Mouse (Mus musculus) intestine, embryonic 16.5 days (tissue): Measurements from ENCODE around the gene Txlnb. TPM values are rescaled to one million over a fixed set of nuclear protein-coding genes. Genes with fewer than 3 reads are reported as not detected.
"Not testable (repeated sequence)": the region's sequence is repeated elsewhere in the genome, so short reads cannot be mapped to it uniquely, and the experiment has no call there.

Experiments used
- ATAC-seq: fragments of 200-750 bp; cut with Nextera tagmentation; 2 replicates; pipeline ENCODE4 v1.8.0; 2017; ENCODE audit warnings: moderate TSS enrichment, moderate library complexity
- H3K27ac ChIP-seq: fragments of 300-500 bp; sonication (generic); 2 replicates; pipeline ENCODE4 v1.5.1; 2014; ENCODE audit warnings: mild to moderate bottlenecking, low read length
- H3K27me3 ChIP-seq: fragments of 300-500 bp; sonication (generic); replicated peaks from 2 replicates; pipeline ENCODE4 v1.6.1; 2014; ENCODE audit warnings: low read length, control low read depth, mixed read lengths; ENCODE audit not compliant: control insufficient read depth, insufficient read depth
- H3K36me3 ChIP-seq: fragments of 300-500 bp; sonication (generic); 2 replicates; pipeline ENCODE4 v1.6.1; 2014; ENCODE audit warnings: low read length, control low read depth; ENCODE audit not compliant: control insufficient read depth, insufficient read depth
- H3K4me1 ChIP-seq: fragments of 300-500 bp; sonication (generic); 2 replicates; pipeline ENCODE4 v1.6.1; 2014; ENCODE audit warnings: low read length, control low read depth, mixed read lengths; ENCODE audit not compliant: control insufficient read depth, insufficient read depth
- H3K4me2 ChIP-seq: fragments of 300-500 bp; sonication (generic); 2 replicates; pipeline ENCODE4 v1.6.1; 2014; ENCODE audit warnings: low read depth, low read length, control low read depth
- H3K4me3 ChIP-seq: fragments of 300-500 bp; sonication (generic); 2 replicates; pipeline ENCODE4 v1.5.1; 2014; ENCODE audit warnings: mild to moderate bottlenecking, low read length
- H3K9ac ChIP-seq: fragments of 300-500 bp; sonication (generic); 2 replicates; pipeline ENCODE4 v1.6.1; 2014; ENCODE audit warnings: low read depth, low read length
- H3K9me3 ChIP-seq: fragments of 300-500 bp; sonication (generic); 2 replicates; pipeline ENCODE4 v1.6.1; 2016; ENCODE audit warnings: low read length, control low read depth; ENCODE audit not compliant: control insufficient read depth
- WGBS: fragments of 180-500 bp; shearing (Covaris S2); extraction: QIAGEN DNeasy Blood & Tissue Kit; methylation state at CpG from one replicate; pipeline ENCODE4 v1.1.7; 2014; 5-methylcytosine and 5-hydroxymethylcytosine counted together
- polyA plus RNA-seq: library from polyadenylated mRNA; unstranded; fragments of >200 nt; fragmentation: Nextera tagmentation; extraction: Ambion mirVana; gene quantifications from 2 replicates; pipeline ENCODE4 v1.2.1, GENCODE M21; 2015

The Txlnb gene
- polyA plus RNA-seq, 1 experiment from 2014 or later = 0.13 TPM

DNA sequence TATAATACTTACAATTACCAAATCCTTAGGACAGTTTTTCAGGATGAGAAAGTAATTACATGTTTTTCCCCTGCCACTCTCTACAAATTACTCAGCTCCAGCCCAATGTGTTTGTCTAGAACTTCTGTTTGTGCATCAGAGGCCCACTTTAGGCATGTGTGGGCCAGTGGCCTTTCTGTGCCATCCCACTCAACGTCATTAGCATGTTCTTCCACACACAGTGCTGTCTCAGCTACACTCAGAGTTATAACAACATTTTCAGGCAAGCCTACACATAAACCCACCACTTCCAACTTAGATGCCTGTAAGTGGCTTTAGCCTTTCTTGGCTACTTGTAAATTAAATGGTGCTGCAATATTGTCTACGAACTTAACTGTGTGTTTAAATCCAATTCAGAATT lies 5.8 kb downstream of the Txlnb start:
- H3K4me2 ChIP-seq = no peak overlapping the region
- H3K4me1 ChIP-seq = no peaks in the 10 kb centered on the region
- no peaks in the 10 kb centered on the region for H3K9me3 ChIP-seq
- H3K36me3 ChIP-seq = no peaks in the 10 kb centered on the region
- ATAC-seq = no peak
- no peak overlapping the region for H3K27ac ChIP-seq
- no peak overlapping the region for H3K4me3 ChIP-seq
- H3K27me3 ChIP-seq = no peaks in the 10 kb centered on the region
- WGBS = 74% methylated on average over 2 of the region's 2 CpGs
- H3K9ac ChIP-seq = no peak overlapping the region

GRCm38 (mm10) chr10:17808526-17808925 lies 12.5 kb downstream of the Txlnb start:
- no peak for ATAC-seq
- 89% methylated on average over 1 of the region's 1 CpGs for WGBS
- H3K36me3 ChIP-seq = no peaks in the 10 kb centered on the region
- H3K9ac ChIP-seq = no peak overlapping the region
- no peaks in the 10 kb centered on the region for H3K9me3 ChIP-seq
- H3K4me3 ChIP-seq = no peak overlapping the region
- H3K4me1 ChIP-seq = no peaks in the 10 kb centered on the region
- no peak overlapping the region for H3K27ac ChIP-seq
- H3K27me3 ChIP-seq = no peaks in the 10 kb centered on the region
- no peak overlapping the region for H3K4me2 ChIP-seq

- Histone ChIP-seq H3K4me1 (no peaks in the 10 kb centered on the region), H3K4me3 (no peak overlapping the region), H3K9ac (no peak overlapping the region), H3K4me2 (no peak overlapping the region), H3K9me3 (no peaks in the 10 kb centered on the region), H3K27ac (no peak overlapping the region), H3K36me3 (no peaks in the 10 kb centered on the region), H3K27me3 (no peaks in the 10 kb centered on the region)
- no peak for ATAC-seq
- 82% methylated on average over 11 of the region's 11 CpGs for WGBS
These were observed 19.0 kb downstream of the Txlnb start for GRCm38 (mm10) chr10:17815052-17815451.

DNA sequence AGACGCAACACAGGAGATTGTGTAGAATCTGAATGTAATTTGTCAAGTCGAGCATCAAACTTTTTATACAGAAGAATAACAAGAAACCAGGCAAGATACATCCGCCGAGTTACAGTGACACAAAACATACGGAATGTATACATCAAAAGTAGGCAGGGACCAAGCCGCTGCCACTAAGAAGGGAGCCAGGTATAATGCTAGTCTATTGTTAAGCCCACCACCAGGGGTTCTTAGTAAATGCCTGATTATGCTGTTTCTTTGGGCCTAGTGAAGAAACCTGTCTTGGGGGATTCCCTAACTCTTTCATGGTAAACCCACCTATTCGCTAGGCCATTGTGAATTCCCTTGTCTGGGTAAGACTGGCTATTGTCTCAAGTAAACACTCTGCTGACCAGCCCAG lies 24.4 kb downstream of the Txlnb start:
- WGBS = 90% methylated on average over 7 of the region's 7 CpGs
- H3K9ac ChIP-seq, H3K36me3 ChIP-seq, ATAC-seq, H3K9me3 ChIP-seq, H3K27ac ChIP-seq, H3K4me3 ChIP-seq, H3K4me1 ChIP-seq, H3K27me3 ChIP-seq, H3K4me2 ChIP-seq: not testable (repeated sequence)

DNA sequence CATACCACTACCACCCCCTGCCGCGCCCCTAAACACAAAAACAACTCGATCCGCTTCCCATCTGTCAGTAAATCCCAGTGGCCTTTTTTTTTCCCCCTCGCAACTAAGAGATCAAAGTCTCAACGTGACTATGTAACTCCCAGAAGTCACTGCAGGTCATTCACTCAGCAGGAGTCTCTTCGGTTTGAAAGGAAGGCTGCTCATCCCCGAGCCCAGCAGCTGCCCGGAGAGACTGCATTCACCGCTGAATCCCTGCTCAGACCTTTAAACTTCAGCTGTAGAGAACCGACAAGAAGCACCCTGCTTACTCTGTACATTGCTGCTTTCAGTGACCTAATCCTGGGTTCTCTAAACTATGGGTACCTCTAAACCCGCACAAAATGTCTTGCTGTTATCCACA lies 31.4 kb downstream of the Txlnb start:
- H3K36me3 ChIP-seq = no peaks in the 10 kb centered on the region
- 9% methylated on average over 12 of the region's 12 CpGs for WGBS
- no peaks in the 10 kb centered on the region for H3K9me3 ChIP-seq
- H3K27ac ChIP-seq = no peak overlapping the region
- peak overlapping the region; percentile 12; the same call in 1 of the 2 replicates for H3K4me3 ChIP-seq
- peak overlapping the region; percentile 33 for H3K4me2 ChIP-seq
- H3K9ac ChIP-seq = 0 out of 2 replicates have a peak overlapping the region, but pooled peaks have one; percentile 11
- peaks cover 5% of the 10 kb centered on the region for H3K4me1 ChIP-seq
- ATAC-seq = no peak
- no peaks in the 10 kb centered on the region for H3K27me3 ChIP-seq

DNA sequence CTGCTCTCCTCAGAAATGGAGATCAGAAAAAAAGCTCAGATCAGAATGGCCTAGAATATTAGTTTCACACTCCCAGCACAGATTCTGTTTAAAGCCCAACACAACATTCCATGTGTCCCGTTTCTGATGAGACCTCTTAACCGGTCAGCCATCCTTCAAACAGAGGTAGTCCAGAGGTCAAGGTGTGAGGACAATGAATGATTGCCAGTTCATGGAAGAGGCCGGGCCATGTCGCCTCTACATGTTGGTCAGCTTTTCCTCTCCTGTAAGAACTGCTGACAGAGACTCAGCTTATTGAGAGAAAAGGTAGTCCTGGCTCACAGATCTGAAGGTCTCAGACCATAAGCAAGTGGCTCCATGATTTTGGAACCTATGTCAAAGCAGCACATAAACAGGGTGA lies 33.2 kb downstream of the Txlnb start:
- Histone ChIP-seq H3K27me3 (no peaks in the 10 kb centered on the region), H3K27ac (no peak overlapping the region), H3K9me3 (no peaks in the 10 kb centered on the region), H3K4me2 (no peak overlapping the region), H3K9ac (no peak overlapping the region), H3K4me1 (peaks cover 5% of the 10 kb centered on the region), H3K36me3 (no peaks in the 10 kb centered on the region), H3K4me3 (no peak overlapping the region)
- 77% methylated on average over 4 of the region's 4 CpGs for WGBS
- ATAC-seq = no peak

- Histone ChIP-seq H3K9me3 (no peaks in the 10 kb centered on the region), H3K27me3 (no peaks in the 10 kb centered on the region), H3K36me3 (no peaks in the 10 kb centered on the region), H3K4me3 (no peak overlapping the region), H3K27ac (no peak overlapping the region), H3K4me2 (no peak overlapping the region), H3K4me1 (peaks cover 5% of the 10 kb centered on the region), H3K9ac (no peak overlapping the region)
- 60% methylated on average over 3 of the region's 3 CpGs for WGBS
- ATAC-seq = no peak
These were observed 35.0 kb downstream of the Txlnb start for GRCm38 (mm10) chr10:17831041-17831440.

GRCm38 (mm10) chr10:17835031-17835430 lies 39.0 kb downstream of the Txlnb start:
- no peak for ATAC-seq
- WGBS = 79% methylated on average over 6 of the region's 6 CpGs
- no peaks in the 10 kb centered on the region for H3K9me3 ChIP-seq
- no peak overlapping the region for H3K4me2 ChIP-seq
- no peak overlapping the region for H3K9ac ChIP-seq
- no peaks in the 10 kb centered on the region for H3K27me3 ChIP-seq
- H3K4me3 ChIP-seq = no peak overlapping the region
- H3K27ac ChIP-seq = no peak overlapping the region
- H3K36me3 ChIP-seq = no peaks in the 10 kb centered on the region
- H3K4me1 ChIP-seq = no peaks in the 10 kb centered on the region

DNA sequence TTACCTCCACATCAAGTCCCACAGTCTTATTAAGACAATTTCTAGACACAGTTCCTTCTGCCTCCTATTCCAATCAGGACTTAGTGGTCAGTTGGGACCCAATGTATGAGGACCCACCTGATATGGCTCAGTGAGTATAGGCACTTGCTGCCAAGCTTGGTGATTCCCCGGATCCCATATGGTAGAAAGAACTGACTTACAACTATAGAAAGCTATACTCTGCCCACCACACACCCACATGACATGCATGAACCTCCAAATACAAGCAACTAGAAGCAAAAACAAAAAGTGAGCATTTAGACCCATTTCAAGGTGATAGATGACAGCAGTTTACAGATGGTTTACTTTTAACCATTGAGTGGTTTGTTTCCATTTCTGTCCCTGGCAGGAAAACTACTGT lies 40.2 kb downstream of the Txlnb start:
- Histone ChIP-seq H3K36me3 (no peaks in the 10 kb centered on the region), H3K4me1 (no peaks in the 10 kb centered on the region), H3K4me3 (no peak overlapping the region), H3K27ac (no peak overlapping the region), H3K27me3 (no peaks in the 10 kb centered on the region), H3K9me3 (no peaks in the 10 kb centered on the region), H3K9ac (no peak overlapping the region), H3K4me2 (no peak overlapping the region)
- ATAC-seq = no peak
- WGBS = 93% methylated on average over 1 of the region's 1 CpGs

GRCm38 (mm10) chr10:17842030-17842429 lies 46.0 kb downstream of the Txlnb start:
- no peaks in the 10 kb centered on the region for H3K9me3 ChIP-seq
- no peaks in the 10 kb centered on the region for H3K36me3 ChIP-seq
- H3K4me3 ChIP-seq = no peak overlapping the region
- no peak overlapping the region for H3K4me2 ChIP-seq
- WGBS = 91% methylated on average over 3 of the region's 3 CpGs
- no peak for ATAC-seq
- no peaks in the 10 kb centered on the region for H3K27me3 ChIP-seq
- H3K27ac ChIP-seq = no peak overlapping the region
- H3K4me1 ChIP-seq = no peaks in the 10 kb centered on the region
- H3K9ac ChIP-seq = no peak overlapping the region
